Mouse (Mus musculus) heart, embryonic 10.5 days (tissue): ENCODE measurements around the gene Vegfa. TPM values are rescaled to one million over a fixed set of nuclear protein-coding genes. Genes with fewer than 3 reads are reported as not detected.

Source experiments
- DNase-seq: peaks from one replicate; pipeline ENCODE4 v3.0.0-alpha.2; 2017; ENCODE audit warnings: low spot score
- H3K27ac ChIP-seq: fragments of 300-500 bp; sonication (generic); 2 replicates; pipeline ENCODE4 v1.5.1; 2016; ENCODE audit warnings: mild to moderate bottlenecking
- H3K27me3 ChIP-seq: fragments of 300-500 bp; sonication (generic); 2 replicates; pipeline ENCODE4 v1.6.1; 2016; ENCODE audit warnings: mild to moderate bottlenecking; ENCODE audit not compliant: poor library complexity, insufficient read depth, severe bottlenecking
- H3K36me3 ChIP-seq: fragments of 300-500 bp; sonication (generic); 2 replicates; pipeline ENCODE4 v1.6.1; 2016; ENCODE audit warnings: mild to moderate bottlenecking, moderate library complexity
- H3K4me1 ChIP-seq: fragments of 300-500 bp; sonication (generic); 2 replicates; pipeline ENCODE4 v1.6.1; 2016; ENCODE audit warnings: mild to moderate bottlenecking
- H3K4me3 ChIP-seq: fragments of 300-500 bp; sonication (generic); 2 replicates; pipeline ENCODE4 v1.5.1; 2016; ENCODE audit warnings: mild to moderate bottlenecking, moderate library complexity
- H3K9me3 ChIP-seq: fragments of 300-500 bp; sonication (generic); 2 replicates; pipeline ENCODE4 v1.6.1; 2016; ENCODE audit warnings: mild to moderate bottlenecking, moderate library complexity
- WGBS: fragments of 180-500 bp; shearing (Covaris S2); methylation state at CpG from one replicate; pipeline ENCODE4 v1.1.7; 2016; 5-methylcytosine and 5-hydroxymethylcytosine counted together
- polyA plus RNA-seq: library from polyadenylated mRNA; unstranded; fragments of >200 nt; fragmentation: Nextera tagmentation; extraction: Ambion mirVana; gene quantifications from 2 replicates; pipeline ENCODE4 v1.2.1, GENCODE M21; 2016

Gene Vegfa
- polyA plus RNA-seq = 4.5 and 6.0 TPM in 2 replicates

DNA sequence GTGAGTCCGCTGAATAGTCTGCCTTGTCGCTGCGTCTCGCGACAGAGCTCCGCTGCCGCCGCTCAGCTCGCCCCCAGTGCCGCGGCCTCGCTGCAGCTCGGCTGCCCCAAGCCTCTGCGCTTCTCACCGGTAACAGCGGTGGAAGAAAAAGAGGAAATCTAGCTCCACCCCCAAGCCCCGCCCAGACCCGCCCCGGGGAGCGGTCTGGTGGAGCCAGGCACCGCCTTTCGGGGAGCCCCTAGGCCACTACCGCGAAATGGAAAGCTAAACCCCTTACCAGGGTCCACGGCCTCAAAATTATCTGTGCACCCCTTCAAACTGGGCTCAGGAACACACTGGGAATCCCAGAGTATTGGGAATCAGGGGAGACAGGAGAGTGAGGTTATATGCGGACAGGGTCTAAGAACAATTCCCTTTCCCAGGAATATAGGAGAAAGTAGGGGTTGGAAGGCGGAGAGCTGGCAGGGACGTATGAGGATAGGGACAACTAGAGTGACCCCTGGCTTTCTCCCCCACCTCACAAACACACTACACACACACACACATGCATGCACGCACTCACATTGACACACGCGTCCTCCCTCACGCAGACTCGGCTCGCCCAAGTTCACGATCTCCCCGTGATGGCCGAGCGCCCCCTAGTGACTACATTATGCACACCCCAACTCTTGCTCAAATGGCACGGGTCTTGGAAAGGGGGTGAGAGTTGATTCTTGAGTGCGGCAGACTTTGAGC, at the start of gene Vegfa:
Gene Vegfa, minus strand, starts transcription at position 113 of the 735 bp plus-strand sequence.
- Histone ChIP-seq H3K9me3 (no peaks in the 10 kb centered on the region), H3K4me1 (peaks cover 64% of the 10 kb centered on the region), H3K27me3 (0 out of 2 replicates have a peak, but pooled peaks cover 5% of the 10 kb centered on the region), H3K27ac (peak within 1 kb of the TSS; percentile 99), H3K4me3 (peak within 1 kb of the TSS; percentile 78), H3K36me3 (peaks cover 5% of the 10 kb centered on the region; the same call in 1 of the 2 replicates)
- 1% methylated on average over 40 of the region's 40 CpGs for WGBS
- peak; percentile 96 for DNase-seq

DNA sequence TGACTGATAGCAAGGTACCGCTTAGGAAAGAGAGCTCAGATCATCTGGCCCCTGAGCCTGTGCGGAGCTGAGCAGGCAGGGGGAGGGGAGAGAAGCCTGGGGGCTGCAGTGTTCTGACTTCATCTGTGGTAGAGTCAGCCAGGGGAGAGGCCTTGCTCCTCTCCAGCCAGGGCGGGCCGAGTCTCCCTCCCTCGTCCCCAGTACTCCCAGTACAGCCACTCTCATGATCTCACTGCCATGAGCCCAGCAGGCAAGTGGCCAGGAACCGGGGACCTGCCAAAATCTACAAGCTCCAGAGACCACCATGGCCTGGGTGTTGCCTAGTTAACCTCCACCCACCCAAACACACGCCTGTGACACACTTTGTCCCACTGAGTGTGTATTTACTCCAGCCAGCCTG, 49.5 kb upstream of the Vegfa start:
- Histone ChIP-seq H3K9me3 (0 out of 2 replicates have a peak, but pooled peaks cover 4% of the 10 kb centered on the region), H3K27ac (peak overlapping the region; percentile 64), H3K4me3 (no peak overlapping the region), H3K27me3 (peaks cover 4% of the 10 kb centered on the region), H3K4me1 (peaks cover 45% of the 10 kb centered on the region), H3K36me3 (no peaks in the 10 kb centered on the region)
- WGBS = 38% methylated on average over 7 of the region's 7 CpGs
- DNase-seq = no peak

DNA sequence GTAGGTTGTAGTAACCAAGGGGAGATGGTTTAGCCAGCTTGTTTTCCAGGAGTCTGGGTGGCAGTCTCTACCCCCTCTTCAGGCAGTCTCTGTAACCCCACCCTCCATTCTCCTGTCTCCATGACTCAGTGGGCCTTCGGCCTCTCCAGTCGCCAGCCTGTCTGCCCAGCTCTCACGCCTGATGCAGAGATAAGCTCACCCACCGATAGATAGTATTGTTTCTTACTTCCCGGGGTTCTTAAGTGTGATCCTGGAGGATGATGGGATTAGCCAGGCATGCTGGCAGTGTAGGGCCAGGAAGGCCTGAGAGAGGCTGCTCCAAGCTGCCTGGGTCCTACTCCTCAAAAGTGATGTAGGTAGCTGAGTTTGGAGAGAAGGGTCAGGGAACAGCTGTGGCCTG, 48.9 kb upstream of the Vegfa start:
- peaks cover 39% of the 10 kb centered on the region for H3K4me1 ChIP-seq
- DNase-seq = no peak
- H3K27me3 ChIP-seq = peaks cover 4% of the 10 kb centered on the region
- peak overlapping the region; percentile 64; the same call in 1 of the 2 replicates for H3K27ac ChIP-seq
- no peaks in the 10 kb centered on the region for H3K36me3 ChIP-seq
- H3K4me3 ChIP-seq = no peak overlapping the region
- WGBS = 14% methylated on average over 5 of the region's 5 CpGs
- 0 out of 2 replicates have a peak, but pooled peaks cover 4% of the 10 kb centered on the region for H3K9me3 ChIP-seq

DNA sequence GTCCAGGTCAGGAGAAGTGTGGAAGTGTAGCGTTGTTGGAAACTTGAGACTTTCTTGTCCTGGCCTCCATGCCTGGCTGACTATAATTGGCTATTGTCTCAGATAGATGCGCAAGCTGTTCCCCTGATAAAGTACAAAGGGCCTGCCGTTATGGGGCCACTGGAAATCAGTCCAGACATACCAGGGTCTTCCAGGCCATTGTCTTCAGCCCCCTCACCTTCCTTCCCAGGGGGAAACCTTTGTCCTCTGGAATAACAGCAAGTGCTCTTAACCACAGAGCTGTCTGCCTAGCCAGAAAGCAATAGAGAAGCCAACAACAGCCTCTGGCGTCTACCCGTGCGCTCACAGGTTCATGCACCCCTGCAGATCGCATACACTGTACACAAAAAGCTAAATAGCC, 48.2 kb upstream of the Vegfa start:
- Histone ChIP-seq H3K4me1 (peaks cover 38% of the 10 kb centered on the region), H3K4me3 (no peak overlapping the region), H3K36me3 (no peaks in the 10 kb centered on the region), H3K27me3 (peaks cover 4% of the 10 kb centered on the region), H3K27ac (no peak overlapping the region; the same call in 1 of the 2 replicates), H3K9me3 (0 out of 2 replicates have a peak, but pooled peaks cover 4% of the 10 kb centered on the region)
- WGBS = 38% methylated on average over 7 of the region's 7 CpGs
- DNase-seq = no peak

DNA sequence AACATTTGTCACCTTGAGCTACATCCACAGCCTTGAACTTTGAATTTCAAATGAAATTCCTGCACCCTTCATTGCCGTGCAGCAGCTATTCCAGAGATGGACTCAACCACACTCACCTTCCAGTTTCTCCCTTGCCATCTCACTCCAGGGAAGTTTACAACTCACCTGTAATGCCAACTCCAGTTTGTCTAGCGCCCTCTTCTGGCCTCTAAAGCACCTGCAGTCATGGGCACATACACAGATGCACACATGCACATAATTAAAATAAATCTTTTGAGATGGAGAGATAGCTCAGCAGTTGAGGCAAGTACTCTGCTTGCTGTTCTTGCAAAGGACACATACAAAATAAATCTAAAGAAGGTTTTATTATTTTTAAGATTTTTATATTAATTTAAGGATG, 46.9 kb upstream of the Vegfa start:
- 69% methylated on average over 2 of the region's 2 CpGs for WGBS
- Histone ChIP-seq H3K9me3 (0 out of 2 replicates have a peak, but pooled peaks cover 4% of the 10 kb centered on the region), H3K27me3 (peaks cover 1% of the 10 kb centered on the region), H3K36me3 (no peaks in the 10 kb centered on the region), H3K4me3 (no peak overlapping the region), H3K4me1 (peaks cover 31% of the 10 kb centered on the region), H3K27ac (no peak overlapping the region)
- no peak for DNase-seq

DNA sequence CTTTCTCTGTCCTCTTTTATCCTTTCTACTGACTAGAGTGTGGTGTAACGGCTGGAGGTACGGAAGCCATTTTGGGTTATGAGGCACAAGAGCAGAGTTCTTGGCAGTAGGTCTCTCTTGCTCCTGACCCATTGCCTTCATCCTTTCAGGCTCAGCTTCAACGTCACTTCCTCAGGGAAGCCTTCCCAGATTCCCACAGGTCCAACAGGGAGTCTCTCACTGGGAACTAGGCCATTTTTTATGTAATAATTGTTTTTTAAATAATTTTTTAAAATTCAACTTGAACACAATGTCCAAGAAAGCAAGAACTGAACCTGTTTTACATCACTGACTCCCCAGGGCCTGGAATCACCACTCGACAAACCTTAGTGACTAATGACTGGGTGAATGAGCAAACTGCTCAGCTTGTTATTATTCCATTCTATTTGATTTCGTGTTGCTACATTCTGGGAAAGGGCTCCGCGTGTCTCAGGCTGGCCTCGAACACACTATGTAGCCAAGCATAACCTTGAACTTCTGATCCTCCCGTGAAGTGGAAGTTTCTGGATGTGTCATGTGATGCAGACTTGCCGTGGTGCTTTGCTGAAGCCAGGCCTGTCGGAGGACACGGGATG, 45.9 kb upstream of the Vegfa start:
- H3K4me1 ChIP-seq = peaks cover 35% of the 10 kb centered on the region
- 87% methylated on average over 12 of the region's 12 CpGs for WGBS
- no peaks in the 10 kb centered on the region; the same call in 1 of the 2 replicates for H3K27me3 ChIP-seq
- H3K27ac ChIP-seq = no peak overlapping the region
- no peak overlapping the region for H3K4me3 ChIP-seq
- no peaks in the 10 kb centered on the region for H3K36me3 ChIP-seq
- H3K9me3 ChIP-seq = 0 out of 2 replicates have a peak, but pooled peaks cover 4% of the 10 kb centered on the region
- DNase-seq = no peak

DNA sequence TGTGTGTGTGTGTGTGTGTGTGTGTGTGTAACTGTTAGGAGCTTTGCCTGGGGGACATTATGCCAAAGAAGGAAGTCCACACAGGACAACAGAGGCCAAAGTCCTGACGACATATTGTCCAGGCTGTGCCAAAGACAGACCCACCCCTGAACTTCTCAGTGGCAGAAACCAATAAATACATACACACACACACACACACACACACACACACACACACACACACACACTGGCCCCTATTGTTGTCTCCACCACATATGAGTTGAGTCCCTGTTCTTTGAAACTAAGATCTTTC, 44.0 kb upstream of the Vegfa start:
- Histone ChIP-seq H3K36me3 (no peaks in the 10 kb centered on the region), H3K9me3 (0 out of 2 replicates have a peak, but pooled peaks cover 4% of the 10 kb centered on the region), H3K27me3 (no peaks in the 10 kb centered on the region; the same call in 1 of the 2 replicates), H3K4me3 (no peak overlapping the region), H3K27ac (no peak overlapping the region), H3K4me1 (peaks cover 27% of the 10 kb centered on the region)
- WGBS = 56% methylated on average over 1 of the region's 1 CpGs
- no peak for DNase-seq

DNA sequence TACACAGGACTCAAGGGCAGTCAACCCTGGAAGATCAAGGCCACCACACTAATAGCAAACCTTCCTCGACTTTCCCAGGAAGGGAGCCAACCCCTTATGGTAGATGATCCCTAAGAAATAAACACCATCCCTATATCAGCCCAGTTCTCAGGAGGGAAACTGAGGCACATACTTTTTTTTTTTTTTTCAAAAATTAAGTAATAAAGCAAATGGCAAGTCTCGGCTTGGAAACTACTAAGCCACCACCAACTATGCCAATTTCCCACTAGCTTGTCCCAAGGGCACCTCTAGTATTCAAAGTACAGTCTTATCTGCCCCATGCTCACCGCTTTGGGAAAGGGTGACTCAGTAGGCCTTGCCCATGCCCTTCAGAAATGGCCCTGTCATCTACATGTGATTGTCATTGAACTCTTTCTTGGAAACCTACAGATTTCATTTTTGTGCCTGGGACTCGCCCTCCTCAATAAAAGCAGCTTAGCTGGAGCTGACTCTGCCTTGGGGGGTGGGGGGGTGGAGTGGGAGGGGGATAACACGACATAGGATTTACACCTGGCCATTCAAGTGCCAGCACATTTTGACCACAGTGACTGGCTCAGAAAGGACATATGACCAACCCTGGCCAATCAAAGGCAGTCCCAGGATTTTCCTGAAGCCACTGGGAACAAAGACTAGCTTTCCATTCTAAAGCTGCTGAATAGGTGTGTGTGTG, 43.5 kb upstream of the Vegfa start:
- Histone ChIP-seq H3K9me3 (0 out of 2 replicates have a peak, but pooled peaks cover 4% of the 10 kb centered on the region), H3K27ac (no peak overlapping the region), H3K4me3 (no peak overlapping the region), H3K4me1 (peaks cover 22% of the 10 kb centered on the region), H3K36me3 (no peaks in the 10 kb centered on the region), H3K27me3 (no peaks in the 10 kb centered on the region; the same call in 1 of the 2 replicates)
- no peak for DNase-seq
- WGBS = 69% methylated on average over 5 of the region's 5 CpGs

DNA sequence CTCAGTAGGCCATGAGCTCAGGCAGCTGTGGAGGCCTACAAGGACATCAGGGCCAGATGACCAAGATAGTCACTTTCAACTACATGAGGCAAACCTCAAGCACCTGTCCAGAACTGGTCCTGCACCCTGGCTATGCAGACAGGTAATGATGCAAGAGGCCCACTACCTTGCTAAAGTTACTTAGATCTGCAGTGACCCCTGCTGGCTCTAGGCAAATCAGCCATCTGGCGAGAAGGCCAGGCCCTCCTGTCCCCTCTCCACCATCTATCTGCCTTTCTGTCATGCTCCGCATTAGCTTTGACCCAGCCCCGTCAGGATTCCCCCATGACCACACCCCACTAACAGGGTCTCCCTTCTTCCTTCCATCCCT, 42.9 kb upstream of the Vegfa start:
- Histone ChIP-seq H3K4me1 (peaks cover 16% of the 10 kb centered on the region), H3K36me3 (no peaks in the 10 kb centered on the region), H3K9me3 (0 out of 2 replicates have a peak, but pooled peaks cover 4% of the 10 kb centered on the region), H3K27me3 (no peaks in the 10 kb centered on the region; the same call in 1 of the 2 replicates), H3K27ac (no peak overlapping the region), H3K4me3 (no peak overlapping the region)
- WGBS = 47% methylated on average over 3 of the region's 3 CpGs
- no peak for DNase-seq

DNA sequence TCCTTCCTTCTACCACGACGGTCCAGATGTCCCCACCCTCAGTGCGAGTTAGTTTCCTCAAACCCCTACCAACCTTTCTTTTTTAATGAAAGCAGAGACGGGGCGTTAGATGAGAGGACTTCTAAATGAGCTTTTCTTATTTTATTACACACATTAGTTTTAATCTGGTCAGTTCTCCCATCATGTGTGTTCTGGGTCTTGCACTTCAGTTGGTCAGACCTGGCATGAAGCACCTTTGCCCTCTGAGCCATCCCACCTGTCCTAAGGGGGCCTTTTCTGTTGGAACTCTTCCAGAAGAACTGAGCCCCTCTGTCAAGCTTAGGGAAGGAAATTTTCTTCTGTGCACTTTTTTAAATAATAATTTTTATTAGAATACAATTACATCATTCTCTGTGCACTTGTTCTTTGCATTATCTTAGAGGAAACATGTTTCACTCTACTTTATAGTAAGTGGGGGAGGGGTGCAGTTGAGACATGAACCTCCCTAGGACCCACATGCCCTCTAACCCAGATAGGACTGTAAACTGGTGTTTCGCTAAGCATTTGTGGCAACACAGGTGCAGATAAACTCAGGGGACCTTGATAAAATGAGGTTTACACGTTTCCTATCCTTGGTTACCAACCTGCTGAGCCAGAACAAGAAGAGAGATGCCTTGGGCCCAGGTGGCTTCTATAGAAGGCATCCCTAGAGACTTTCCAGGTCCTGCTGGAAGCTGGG, 42.4 kb upstream of the Vegfa start:
- WGBS = 62% methylated on average over 7 of the region's 7 CpGs
- no peak overlapping the region for H3K4me3 ChIP-seq

DNA sequence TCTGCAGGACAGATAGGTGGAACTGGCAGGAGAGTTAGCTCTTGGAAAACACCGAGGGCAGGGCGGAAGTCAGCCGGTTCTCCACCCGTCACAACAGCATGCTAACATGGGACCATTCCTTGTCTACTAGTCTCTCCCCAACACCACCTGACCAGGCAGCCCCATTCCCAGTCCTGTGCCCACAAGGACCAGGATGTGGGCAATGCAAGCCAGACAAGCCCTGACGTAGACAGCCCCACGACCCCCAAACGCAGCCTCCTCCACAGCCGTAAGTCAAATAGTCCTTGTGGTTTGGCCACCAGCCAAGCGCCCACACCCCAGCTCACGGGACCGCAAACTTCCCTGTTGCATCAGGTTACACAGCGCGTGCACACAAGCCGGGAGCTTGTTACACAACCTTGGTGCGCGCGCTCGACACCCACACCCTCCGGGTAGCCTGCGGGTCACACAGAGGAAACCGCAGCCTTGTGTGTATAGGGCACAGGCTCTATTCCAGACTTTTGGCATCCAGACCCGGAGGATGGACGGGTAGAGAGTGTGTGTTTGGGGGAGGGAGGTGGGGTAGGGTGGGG, 41.6 kb upstream of the Vegfa start:
- Histone ChIP-seq H3K4me3 (peak overlapping the region; percentile 37), H3K36me3 (no peaks in the 10 kb centered on the region), H3K4me1 (peaks cover 13% of the 10 kb centered on the region), H3K9me3 (0 out of 2 replicates have a peak, but pooled peaks cover under 1% of the 10 kb centered on the region), H3K27ac (peak overlapping the region; percentile 62), H3K27me3 (no peaks in the 10 kb centered on the region; the same call in 1 of the 2 replicates)
- 56% methylated on average over 23 of the region's 23 CpGs for WGBS
- DNase-seq = no peak

More for the DNA sequence above, 42.4 kb upstream of the Vegfa start:
- Histone ChIP-seq H3K27me3 (no peaks in the 10 kb centered on the region; the same call in 1 of the 2 replicates), H3K36me3 (no peaks in the 10 kb centered on the region), H3K27ac (peak overlapping the region; percentile 62), H3K9me3 (0 out of 2 replicates have a peak, but pooled peaks cover 4% of the 10 kb centered on the region), H3K4me1 (peaks cover 13% of the 10 kb centered on the region)
- DNase-seq = no peak

DNA sequence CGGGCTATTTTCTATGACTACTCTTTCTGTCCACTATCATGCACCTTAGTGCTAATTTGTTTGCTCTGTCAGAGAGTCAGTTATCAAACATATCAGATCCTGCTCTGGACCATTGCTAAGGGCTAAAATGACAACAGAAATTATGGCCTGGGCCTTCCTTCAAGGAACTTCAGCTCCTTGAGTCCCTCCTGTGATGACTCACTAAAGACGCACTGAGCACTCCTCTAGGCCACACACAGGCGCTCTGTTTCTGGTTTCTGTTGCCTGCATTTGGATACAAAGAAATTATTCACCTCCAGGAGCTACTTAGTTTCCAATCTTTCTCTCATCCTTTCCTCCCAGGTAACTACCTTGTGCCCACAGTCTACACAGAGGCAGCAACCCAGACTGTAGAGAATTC, 39.4 kb upstream of the Vegfa start:
- peaks cover 13% of the 10 kb centered on the region for H3K4me1 ChIP-seq
- H3K27ac ChIP-seq = no peak overlapping the region
- H3K27me3 ChIP-seq = no peaks in the 10 kb centered on the region
- no peak for DNase-seq
- H3K36me3 ChIP-seq = no peaks in the 10 kb centered on the region
- WGBS = 80% methylated on average over 3 of the region's 3 CpGs
- H3K9me3 ChIP-seq = no peaks in the 10 kb centered on the region
- no peak overlapping the region for H3K4me3 ChIP-seq
